Mouse (Mus musculus) frontal cortex, postnatal 36 days (tissue): ENCODE results near the gene B4gat1.

Source experiments
- DNase-seq, 2 experiments: peaks; one replicate each; pipeline ENCODE4 v3.0.0; 2022; ENCODE audit warnings: low spot score in 2 of 2

B4gat1 gene

DNA sequence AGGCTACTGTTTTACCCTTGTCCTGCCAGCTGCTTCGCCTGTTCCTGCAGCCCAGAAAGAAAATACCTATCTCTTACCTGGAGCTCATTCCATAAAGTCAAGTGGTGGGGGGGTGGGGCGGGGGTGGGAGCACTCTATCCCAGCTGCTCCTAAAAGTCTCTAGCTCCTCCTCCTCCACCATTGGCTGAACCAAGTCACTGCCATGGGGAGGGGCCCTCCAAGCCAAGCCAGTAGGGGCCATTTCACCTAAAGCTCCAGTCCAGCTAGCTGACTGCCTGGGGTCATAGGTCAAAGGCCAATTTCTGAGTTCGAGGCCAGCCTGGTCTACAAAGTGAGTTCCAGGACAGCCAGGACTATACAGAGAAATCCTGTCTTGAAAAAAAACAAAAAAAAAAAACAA, 5.9 kb upstream of the B4gat1 start:
- DNase-seq, result no peak

DNA sequence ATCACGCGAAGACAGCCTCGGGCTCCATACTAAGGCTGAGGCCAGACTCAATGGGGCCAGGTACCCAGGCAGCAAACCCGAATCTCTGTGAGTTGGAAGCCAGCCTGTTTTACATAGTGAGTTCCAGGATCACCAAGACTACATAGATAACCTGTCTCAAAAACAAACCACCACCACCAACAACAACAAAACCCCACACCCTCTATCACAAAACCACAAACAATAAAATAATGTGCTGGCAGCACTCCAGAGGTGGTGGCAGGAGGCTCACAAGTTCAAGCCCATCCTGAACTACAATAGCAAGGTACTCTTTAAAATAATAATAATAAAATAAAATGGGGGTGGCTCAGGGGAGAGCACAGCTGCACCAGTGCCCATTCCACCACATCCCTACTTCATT, 2.0 kb upstream of the B4gat1 start:
- DNase-seq, result no peak

- DNase-seq, result peak; percentile 90 to 91
Observed at GRCm38 (mm10) chr19:5037678-5038571, 701 bp upstream of the B4gat1 start.

DNA sequence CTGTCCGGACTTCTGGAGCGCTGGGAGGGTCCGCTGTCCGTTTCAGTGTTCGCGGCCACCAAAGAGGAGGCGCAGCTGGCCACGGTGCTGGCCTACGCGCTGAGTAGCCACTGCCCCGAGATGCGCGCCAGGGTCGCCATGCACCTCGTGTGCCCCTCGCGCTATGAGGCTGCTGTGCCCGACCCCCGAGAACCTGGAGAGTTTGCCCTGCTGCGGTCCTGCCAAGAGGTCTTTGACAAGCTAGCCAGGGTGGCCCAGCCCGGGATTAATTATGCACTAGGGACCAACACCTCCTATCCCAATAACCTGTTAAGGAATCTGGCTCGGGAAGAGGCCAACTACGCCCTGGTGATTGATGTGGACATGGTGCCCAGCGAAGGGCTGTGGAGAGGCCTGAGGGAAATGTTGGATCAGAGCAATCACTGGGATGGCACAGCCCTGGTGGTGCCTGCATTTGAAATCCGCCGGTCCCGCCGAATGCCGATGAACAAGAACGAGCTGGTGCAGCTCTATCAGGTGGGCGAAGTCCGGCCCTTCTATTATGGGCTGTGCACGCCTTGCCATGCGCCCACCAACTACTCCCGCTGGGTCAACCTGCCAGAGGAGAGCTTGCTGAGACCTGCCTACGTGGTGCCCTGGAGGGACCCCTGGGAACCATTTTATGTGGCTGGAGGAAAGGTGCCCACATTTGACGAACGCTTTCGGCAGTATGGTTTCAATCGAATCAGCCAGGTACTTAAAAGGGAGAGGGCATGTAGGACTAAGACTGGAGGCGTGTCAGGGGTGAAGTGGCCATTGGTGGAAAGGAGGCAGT, 882 bp downstream of the B4gat1 start:
- DNase-seq, result peak in 1 of 2 experiments; percentile 43

GRCm38 (mm10) chr19:5040862-5041523, 2.4 kb downstream of the B4gat1 start, which contains the start of gene Brms1:
Gene Brms1 (plus strand): TSS chr19:5041354.
- DNase-seq, result peak; percentile 93 to 97

DNA sequence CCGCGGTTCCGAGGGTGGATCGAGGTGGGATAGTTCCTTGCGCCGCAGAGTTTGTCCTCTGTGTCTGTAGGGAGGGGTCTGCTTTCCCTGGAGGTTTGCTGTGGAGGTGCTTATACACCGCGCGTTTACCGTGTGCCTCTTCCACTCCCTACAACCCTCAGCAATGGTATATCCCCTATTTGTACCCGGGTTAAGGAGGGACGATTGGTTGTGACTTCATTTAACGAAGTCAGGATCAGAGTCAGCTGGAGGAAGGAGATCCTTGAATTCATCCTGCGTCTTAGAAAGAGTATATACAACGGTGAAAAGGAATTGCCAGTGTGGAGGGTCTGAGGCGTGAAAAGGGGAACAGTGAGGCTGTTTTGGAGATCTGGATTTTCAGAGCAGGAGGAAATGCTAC, 3.0 kb downstream of the B4gat1 start:
- no peak for DNase-seq

DNA sequence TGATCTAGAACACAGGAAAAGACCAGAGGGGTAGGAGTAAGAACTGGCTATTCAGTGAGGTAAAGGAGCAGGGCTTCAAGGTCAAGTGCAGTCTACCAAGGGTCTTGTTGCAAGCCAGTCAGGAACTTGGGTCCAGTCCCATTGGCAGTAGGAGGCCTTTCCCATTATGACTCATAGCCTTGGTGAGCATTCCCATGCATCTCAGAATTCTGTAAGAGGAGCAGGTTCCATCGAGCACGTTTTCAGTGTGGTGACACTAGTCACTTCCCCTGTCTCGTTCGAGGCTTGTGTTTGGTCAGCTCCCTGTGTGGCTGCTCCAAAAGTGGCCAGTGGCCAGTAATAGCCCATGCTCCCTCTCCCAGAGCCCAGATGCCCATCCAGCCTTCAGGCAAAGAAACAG, 6.9 kb downstream of the B4gat1 start:
- peak in 1 of 2 experiments; percentile 38 for DNase-seq

- peak in 1 of 2 experiments; percentile 84 for DNase-seq
Observed at GRCm38 (mm10) chr19:5048138-5049056, 9.8 kb downstream of the B4gat1 start.

DNA sequence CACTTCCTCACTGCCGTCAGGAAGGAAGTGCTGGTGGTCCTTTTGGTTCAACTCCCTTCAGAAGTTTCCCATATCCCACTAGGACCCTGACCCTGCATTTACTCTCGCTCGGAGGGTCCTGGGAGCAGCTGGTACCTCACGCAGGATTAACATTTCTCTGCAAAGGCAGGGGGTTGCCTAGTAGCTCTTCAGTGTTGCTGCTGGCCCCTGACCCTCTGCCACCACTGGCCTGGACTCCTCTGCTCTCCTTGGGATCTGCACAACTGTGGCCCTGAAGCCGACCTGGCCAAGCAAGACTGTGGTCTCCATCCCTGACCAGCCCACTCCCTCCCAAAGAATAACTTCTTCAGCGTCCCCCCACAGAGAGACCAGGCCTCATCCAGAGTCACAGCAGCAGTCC, 10.7 kb downstream of the B4gat1 start:
- DNase-seq, result no peak

DNA sequence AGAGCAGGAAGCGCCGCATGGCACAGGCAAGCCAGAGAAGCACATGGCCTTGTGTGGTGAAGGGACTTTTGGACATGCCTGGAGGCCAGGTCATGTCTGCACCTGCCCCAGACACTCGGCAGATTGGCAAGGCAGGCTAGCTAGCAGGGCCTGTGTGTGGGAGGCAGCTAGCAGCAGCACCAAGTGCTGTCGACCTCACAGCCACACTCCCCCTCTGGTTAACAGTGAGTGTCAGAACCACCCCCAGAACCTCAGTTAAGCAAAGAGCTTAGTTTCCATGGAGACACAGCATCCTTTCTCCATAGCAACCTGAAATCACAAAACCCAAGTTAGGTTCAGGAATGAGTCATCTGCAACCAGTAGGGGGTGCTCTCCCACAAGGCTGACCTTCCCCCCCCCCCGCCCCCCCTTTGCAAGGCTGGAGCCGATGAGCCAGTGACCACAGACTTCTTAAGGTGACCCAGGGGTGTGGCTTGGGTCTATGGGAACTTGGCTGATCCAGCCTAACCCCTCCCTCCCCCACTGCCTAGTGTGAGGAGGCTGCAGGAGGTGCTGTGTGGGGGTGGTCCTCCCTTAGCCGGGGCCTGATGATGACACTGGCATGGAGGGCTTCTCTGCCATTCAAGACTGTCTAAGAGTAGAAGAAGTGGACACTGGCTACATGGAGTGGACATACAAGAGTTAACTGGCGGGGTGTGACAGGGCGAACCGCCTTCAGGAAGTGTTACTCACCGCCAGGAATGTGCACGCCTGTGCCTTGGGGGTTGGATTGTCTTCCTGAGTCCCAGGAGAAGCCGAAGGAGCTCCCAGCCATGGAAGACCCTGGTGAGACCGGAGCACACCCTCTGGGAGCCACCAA, 11.7 kb downstream of the B4gat1 start, which contains the start of gene Rin1:
TSS of gene Rin1 (plus strand) at position 435 of the 859 bp plus-strand sequence.
- DNase-seq, result peak; percentile 79 to 86

DNA sequence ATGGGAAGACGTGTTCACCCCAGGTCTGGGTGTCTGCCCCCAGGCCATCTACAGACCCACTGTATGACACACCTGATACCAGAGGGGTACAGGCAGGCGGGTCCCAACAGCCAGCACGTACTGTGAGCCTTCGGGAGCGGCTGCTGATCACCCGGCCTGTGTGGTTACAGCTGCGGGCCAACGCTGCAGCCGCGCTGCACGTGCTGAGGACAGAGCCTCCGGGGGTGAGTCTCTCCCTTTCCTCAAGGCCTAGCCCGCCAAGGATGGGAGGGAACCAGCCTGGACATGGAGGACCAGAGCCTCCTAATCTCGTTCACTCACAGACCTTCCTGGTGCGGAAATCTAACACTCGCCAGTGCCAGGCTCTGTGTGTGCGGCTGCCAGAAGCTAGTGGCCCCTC, 12.4 kb downstream of the B4gat1 start:
- no peak for DNase-seq

DNA sequence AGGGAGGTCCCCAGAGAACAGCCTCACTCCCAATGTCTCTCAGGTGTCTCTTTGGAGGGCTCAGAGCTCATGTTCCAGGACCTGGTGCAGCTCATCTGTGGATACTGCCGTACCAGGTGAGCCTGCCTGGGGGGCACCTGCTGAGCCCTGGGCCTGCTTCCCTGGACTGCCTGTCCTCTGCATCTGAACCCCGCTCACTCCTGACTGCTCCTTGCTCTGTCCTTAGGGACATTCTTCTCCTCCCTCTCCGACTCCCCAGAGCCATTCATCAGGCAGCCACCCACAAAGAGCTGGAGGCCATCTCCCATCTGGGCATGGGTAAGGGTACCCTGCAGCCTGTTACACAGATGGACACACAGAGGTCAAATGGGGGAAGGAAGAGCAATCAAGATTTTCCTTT, 12.9 kb downstream of the B4gat1 start:
- no peak for DNase-seq

DNA sequence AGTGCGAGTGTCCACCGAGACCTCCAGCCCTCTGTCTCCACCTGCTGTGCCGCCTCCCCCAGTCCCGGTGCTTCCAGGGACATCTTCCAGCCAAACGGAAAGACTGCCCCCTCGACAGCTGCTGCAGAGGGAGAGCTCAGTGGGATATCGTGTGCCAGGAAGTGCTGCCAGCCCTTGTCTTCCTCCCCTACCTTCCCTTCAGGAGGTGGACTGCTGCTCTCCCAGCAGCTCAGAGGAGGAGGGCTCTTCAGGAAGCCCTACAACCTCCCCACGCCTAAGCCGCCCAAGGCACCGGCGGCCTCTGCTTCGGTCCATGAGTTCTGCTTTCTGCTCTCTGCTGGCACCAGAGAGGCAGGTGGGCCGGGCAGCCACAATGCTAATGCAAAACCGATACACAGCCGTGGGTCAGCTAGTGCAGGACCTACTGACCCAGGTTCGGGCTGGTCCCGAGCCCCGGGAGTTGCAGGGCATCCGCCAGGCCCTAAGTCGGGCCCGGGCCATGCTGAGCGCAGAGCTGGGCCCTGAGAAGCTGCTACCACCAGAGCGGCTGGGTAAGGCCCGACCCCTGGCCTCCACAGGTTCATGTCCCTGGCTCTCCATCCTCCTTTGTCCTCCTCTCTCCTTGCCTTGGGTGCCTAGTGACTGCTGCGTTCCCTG, 13.7 kb downstream of the B4gat1 start:
- peak in 1 of 2 experiments; percentile 79 for DNase-seq

DNA sequence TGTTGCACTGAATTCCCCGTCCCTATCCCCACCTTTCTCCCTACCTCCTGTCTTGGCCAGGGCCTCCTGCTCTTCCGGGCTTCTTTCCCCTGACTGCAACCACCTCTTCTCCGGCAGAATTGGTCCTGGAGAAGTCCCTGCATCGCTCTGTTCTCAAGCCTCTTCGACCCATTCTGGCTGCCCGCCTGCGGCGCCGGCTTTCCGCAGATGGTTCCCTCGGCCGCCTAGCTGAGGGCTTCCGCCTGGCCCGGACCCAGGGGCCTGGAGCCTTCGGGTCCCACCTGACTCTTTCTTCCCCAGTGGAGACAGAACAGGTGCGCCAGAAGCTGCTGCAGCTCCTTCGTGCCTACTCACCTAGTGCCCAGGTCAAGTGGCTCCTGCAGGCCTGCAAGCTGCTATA, 14.2 kb downstream of the B4gat1 start:
- DNase-seq, result no peak

- DNase-seq, result no peak
Observed at GRCm38 (mm10) chr19:5053909-5054308, 15.3 kb downstream of the B4gat1 start.

- no peak for DNase-seq
Observed at GRCm38 (mm10) chr19:5056251-5056650, 17.6 kb downstream of the B4gat1 start.

DNA sequence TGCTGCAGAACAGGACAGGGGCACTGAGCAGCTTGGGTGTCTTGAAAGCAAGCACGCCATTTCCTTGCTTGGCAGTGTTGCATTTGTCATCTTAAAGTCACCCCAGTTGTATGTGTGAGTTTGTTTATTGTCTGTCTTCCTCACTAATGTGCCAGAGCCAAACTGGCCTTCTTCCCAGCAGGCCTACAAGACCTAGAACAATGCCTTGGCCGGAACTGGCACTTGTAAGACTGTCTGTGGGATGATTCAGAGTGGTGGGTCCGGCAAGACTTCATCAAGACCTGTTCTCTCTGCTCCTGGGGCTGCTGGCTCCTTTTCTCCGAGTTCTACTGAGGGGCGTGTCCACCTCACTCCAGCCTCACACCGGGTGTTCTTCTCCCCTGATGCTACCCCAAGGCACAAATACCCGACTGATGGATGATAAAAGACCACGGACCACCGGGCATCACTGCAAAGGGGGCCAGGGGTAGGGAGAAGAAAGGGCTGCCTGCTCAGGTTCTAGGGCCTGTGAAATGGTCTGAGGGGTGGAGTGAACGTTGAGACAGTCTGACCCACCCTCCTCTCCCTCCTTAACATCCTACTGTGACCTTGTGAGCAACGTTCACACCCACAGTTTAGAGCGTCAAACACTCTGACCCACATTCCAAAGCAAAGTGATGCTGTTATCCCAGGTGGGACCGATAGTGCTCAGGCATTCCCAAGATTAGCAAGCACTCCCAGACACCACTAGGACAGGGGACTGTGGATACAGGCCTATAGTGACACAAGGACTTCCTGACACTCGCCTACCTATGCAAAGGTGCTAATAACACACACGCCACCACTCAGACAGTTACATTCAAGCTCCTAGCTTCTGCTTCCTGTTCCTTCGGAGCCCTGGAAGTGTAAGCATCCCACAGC, 19.5 kb downstream of the B4gat1 start:
- no peak for DNase-seq
